Mouse (Mus musculus): ENCODE data around the gene Ptbp1.
"Not testable (repeated sequence)": the region's sequence is repeated elsewhere in the genome, so short reads cannot be mapped to it uniquely, and the experiment has no call there.

Gene Ptbp1

GRCm38 (mm10) chr10:79884938-79885337 lies 30.7 kb downstream of the Ptbp1 start:
- DNase-seq = not testable (repeated sequence)

GRCm38 (mm10) chr10:79886054-79886453 lies 31.8 kb downstream of the Ptbp1 start, which contains the start of gene Elane:
TSS of gene Elane (plus strand) at chr10:79886247.
- DNase-seq = no peak

GRCm38 (mm10) chr10:79886611-79887010 lies 32.4 kb downstream of the Ptbp1 start:
- DNase-seq = no peak

- DNase-seq = peak; percentile 61
Measured at GRCm38 (mm10) chr10:79889386-79889785, 35.2 kb downstream of the Ptbp1 start.

- DNase-seq = no peak
Measured at GRCm38 (mm10) chr10:79890670-79891069, 36.4 kb downstream of the Ptbp1 start, which contains the start of gene Cfd. TSS of gene Cfd (plus strand) at chr10:79890853.

- peak; percentile 86 for DNase-seq
Measured at GRCm38 (mm10) chr10:79892451-79893118, 38.4 kb downstream of the Ptbp1 start.

GRCm38 (mm10) chr10:79896306-79896705 lies 42.1 kb downstream of the Ptbp1 start:
- DNase-seq = peak; percentile 35

GRCm38 (mm10) chr10:79896814-79897213 lies 42.6 kb downstream of the Ptbp1 start:
- peak; percentile 53 for DNase-seq

- no peak for DNase-seq
Measured at GRCm38 (mm10) chr10:79897316-79898245, 43.4 kb downstream of the Ptbp1 start.

- no peak for DNase-seq
Measured at GRCm38 (mm10) chr10:79900951-79901410, 46.8 kb downstream of the Ptbp1 start.

- DNase-seq = no peak
Measured at GRCm38 (mm10) chr10:79906712-79907111, 52.5 kb downstream of the Ptbp1 start.

GRCm38 (mm10) chr10:79907415-79907814 lies 53.2 kb downstream of the Ptbp1 start:
- no peak for DNase-seq

- DNase-seq = peak; percentile 97
Measured at GRCm38 (mm10) chr10:79908167-79909091, 54.2 kb downstream of the Ptbp1 start, which contains the start of gene Med16. TSS of gene Med16 (minus strand) at chr10:79908923.

- DNase-seq = no peak
Measured at GRCm38 (mm10) chr10:79909092-79909922, 55.1 kb downstream of the Ptbp1 start.

GRCm38 (mm10) chr10:79910556-79910955 lies 56.3 kb downstream of the Ptbp1 start, which contains the start of gene Gm26602:
TSS of gene Gm26602 (plus strand) at chr10:79910856.
- no peak for DNase-seq

- DNase-seq = no peak
Measured at GRCm38 (mm10) chr10:79912412-79912811, 58.2 kb downstream of the Ptbp1 start.
